Mouse (Mus musculus) cerebellum, postnatal 14 days (tissue): ENCODE measurements at regions not wholly inside any gene's neighbourhood (a gene's known extent, or its start where the extent isn't known, plus 50 kb on each side); places are given as distances from the start of the nearest gene placed in this dataset.

Source experiments
- DNase-seq, 2 experiments: peaks; one replicate each; pipeline ENCODE4 v3.0.0; 2021; ENCODE audit warnings: mixed read lengths in 2 of 2

DNA sequence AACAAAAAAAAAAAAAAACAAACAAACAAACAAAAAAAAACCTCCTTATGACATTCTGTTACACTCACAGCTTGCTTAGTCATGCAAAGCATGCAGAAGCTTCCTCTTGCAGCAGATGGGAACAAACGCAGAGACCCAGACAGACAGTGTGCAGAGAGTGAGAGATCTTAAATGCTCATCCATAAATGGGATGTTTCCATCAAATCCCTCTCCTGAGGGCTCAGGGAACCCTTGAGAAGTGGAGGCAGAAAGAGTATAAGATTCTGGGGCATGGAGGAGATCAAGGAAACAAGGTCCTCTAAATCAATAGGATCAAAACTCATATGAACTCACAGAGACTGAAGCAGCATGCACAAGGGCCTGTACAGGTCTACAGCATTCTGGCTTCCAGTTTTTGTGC, 52.5 kb downstream of the Adm start:
- DNase-seq: no peak

DNA sequence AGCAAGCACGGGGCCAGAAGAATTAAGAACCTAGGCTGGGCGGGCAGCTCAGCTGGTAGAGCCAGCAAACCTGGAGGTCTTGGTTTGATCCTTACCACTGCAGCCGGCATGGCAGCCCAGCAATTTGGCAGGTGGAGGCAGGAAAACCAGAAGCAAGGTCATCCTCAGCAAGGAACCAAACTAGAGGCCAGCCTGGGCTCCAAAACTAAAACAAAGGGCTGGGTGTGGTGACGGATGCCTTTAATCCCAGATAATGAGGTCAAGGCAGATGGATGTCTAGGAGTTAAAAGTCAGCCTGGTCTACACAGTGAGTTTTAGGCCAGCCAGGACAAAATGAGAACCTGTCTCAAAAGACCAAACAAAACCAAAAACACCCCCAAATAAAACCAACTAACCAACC, 55.5 kb downstream of the Adm start:
- DNase-seq: no peak

DNA sequence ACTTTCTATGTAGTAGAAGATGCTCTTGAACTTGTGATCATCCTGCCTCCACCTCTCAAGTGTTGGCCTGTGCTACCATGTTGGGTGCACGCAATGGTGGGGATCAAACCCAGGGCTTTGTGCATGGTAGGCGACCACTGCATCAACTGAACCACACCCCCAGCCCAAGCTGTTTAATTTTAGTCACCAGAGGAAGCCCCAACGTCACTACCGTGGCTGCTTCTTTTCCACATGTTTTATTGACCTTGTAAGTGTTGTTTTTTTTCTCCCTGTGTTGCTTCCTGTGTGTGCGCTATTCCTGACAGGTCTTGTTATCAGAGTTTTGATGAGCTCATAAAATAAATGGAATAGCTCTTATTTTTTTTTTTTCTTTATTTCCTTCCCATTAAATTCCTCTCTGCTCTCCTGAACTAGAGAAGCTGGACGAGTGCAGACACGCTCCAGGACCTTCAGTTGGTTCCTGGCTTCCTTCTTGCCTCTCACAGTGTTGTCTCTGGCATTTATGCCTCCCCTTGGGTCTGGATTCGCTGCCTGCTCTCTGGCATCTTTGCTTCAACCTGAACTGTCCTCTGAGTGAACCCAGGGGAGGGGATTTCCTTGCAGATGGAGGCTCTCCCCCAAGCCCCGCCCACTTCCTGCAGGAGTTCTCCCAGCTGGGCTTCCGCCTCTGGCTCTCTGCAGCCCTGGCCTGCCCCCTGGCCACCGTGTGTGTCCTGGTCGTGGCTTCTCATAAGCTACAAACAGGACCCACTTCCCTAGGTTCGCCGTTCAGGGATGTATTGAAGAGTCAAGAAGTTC, 61.6 kb downstream of the Adm start:
- peak; percentile 16 to 33 for DNase-seq

DNA sequence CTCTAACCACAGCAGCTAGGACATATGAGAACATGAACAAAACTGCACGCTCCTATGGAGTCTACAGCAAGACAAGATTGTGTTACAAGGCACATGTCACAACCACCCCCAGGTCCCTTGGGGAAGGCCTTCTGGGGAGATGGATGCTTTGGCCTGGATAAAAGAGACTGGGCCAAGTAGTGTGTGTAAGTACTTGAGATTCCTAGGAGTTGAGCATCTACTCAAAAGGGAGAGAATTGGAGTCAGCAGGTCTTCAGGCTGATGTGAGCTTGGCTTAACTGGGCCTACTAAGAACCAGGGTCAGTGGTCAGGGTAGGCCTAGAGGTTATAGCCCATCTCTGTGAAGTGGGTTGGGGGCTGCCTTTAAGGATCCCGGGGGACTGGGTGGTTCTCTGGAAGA, 62.8 kb downstream of the Adm start:
- no peak for DNase-seq

DNA sequence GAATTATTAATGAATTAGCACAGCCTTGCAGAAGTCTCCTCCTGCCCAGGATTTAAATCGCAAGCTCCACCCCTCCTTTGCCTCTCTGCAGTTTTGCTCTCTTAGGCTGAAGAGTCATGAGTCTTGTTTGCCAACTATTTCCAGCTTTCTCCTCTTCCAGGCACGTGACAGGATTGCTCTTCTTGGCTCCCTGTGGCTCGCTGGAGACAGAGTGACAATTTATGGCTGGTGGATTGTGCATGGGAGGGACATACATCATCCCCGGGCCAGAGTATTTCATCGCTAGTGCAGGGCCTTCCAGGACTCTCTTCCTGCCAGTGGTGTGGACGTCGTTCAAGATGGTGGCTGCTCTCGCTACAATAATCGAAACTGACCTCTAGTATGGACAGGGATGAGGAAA, 63.4 kb downstream of the Adm start:
- DNase-seq: no peak

DNA sequence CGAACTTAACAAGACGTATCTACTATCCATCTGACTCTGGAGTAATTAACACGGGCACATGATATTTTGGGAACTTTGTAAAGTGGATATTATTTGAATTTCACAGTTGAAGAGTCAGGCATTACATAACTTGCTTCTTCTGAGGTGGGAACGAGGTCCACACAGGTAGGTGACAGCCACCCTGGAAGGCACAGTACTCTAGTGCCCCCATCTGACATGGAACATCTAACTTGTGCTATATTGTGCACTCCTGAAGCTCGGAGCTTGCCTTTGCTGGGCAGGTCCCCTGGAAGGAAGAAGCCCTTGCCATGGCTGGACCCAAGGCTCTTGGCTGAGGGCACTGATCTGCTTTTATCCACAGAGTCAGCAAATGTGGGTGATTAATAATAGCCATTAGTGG, 66.8 kb downstream of the Adm start:
- no peak for DNase-seq

DNA sequence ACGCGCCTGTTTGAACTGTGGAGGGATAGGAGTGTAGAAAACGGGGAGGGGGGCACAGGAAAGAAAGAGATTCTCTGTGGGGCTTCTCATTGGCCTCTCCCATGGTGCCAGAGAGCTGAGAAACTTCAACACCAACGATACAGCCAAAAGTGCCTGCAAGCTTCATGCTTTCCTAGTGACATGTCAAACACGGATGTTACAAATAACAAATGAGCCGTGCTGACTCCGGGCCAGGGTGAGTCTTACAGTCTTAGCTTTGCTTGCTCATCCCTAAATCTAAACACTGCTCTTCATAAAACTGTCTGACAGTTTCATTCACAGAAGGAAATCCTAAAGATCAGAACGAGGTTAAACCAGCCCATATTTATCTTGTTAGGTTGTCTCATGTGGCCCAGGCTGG, 68.3 kb downstream of the Adm start:
- no peak for DNase-seq

DNA sequence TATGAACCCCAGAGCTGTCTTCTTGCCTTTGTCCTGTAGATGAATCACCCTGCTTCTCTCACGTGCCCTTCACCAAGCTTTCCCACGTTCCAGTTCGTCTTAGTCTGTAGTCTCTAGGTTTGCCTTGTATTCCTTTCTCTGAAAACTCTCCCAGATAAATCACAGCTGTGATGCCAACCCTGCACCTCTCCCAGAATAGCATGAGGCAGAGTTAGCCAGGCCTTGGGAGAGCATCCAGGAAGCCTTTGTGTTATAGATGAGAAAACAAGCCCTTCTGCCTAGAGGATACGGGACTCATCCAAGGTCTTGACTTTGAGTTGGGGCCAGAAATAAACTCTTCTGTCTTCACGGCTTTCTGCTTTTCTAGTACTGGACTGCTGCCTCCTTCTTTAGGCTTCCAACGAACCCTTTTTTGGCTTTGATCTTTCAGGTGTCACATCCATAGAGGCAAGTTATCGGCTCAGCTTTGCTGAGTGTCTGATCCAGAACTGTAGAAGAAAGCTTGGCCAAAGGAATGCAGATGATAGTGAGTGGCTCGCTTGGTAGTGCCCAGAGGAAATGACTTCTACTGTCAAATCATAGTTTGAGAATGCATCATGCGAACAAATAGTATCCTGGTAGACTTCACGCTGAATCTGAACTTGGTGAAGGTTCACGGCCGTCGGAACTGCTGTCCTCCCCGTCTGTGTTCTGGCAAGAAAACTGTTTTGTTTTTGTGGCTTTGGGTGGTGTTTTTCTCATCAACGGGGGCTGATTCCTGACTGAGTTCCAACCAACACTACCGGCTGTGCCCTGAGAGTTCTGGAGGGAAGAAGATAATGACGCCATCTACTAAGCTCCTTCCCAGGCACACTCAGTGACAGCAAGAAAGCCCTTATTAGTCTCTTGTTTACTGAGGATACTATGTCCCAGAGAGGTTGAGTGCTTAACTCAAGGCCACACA, 69.5 kb upstream of the Ampd3 start:
- DNase-seq: no peak

DNA sequence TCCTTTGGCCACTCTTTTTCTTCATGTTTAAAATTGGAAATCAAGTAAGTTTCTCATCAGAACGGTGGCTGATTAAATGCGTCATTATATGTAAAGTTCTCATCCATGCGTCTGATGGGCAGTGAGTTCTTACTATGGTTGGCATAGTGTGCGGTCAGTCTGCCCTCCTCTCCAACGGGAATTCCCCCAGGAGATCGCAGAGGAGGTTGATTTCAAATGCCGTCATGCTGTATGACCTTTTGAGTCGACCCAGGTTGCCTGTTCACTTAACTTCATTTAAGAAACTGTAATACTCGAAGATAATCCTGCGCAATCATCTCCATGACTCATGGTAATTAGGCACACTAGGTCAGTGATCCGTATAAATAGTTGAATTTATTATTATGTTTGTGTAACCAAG, 68.4 kb upstream of the Ampd3 start:
- no peak for DNase-seq

DNA sequence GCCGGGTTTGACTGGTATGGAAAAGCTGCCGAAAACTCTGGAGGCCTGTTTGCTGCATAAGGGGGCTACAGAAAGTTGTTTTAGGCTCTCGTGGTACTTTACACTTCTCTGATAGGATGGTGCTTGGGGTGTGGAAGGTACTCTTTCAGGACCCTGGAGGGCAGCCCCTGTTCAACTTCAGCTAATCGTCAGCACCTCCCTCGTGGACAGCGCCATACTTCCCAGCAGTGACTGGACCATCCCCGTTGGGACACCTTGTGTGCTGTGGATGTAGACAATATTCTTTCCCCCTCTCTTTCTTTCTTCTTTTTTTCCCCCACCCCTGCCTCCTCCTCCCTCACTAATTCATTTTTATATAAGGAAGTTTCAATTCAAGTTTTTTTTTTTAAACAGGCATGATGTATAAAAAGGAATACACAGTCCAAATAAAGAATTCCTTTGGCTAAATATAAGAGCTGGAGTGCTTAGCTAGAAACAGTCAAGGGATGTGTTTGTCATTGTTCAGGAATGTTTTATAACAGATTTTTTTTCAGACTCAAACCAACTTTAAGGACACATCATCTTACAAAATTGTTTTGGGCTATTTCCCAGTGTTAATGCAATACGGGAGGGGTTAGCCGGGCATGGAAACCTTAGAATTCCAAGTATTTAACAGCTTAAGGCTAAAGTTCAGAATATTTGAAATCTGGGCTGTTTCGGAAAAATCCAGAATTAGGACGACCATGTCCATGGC, 66.2 kb upstream of the Ampd3 start:
- no peak for DNase-seq

DNA sequence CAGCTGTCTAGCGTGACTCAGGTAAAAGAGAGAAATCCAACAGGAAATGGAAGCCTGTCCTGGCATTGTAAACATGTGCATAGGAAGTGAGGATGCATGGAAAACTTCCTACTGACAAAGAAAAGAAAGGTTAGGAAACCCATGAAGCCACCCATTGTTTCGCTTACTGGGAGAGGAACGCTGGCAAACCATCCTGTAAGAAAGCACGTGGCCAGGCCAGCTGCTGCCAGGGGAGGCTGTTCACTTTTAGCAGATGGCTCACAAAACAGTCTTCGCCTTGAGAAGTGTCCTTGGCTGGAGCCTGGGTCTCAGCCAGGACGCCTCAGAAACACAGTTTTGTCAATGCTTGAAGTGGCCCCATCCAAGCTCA, 65.6 kb upstream of the Ampd3 start:
- no peak for DNase-seq

DNA sequence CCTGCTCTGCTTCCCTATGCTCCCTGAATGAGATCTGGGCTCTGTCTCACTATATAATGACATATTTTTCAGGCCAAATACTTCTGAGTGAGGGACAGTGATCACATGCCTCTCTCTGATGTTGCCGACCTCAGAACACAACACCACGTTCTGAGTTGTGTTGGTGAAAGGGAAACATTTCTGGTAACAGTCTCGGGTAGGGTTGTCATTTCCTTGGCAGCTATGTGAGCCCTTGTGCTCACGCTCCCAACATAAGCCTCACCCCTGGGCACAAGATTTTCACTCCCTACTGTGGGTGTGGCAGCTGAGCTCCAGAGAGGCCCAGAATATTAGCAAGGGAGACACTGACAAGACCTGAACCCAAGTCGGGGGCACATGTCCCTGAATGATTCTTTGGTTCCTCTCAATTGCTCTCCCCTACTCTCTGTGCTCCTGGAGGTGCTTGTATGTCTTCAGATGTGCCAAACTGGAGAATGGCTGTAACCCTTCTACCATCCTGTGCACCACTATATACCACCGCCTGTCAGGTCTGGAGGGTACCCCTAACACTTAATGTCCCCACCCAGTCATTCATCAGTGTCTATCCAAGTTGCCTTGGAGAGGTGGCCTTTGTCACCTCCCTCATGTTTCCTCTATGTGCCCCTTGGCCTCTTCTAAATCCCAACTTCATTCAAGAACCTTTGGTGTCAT, 62.5 kb upstream of the Ampd3 start:
- DNase-seq: no peak

DNA sequence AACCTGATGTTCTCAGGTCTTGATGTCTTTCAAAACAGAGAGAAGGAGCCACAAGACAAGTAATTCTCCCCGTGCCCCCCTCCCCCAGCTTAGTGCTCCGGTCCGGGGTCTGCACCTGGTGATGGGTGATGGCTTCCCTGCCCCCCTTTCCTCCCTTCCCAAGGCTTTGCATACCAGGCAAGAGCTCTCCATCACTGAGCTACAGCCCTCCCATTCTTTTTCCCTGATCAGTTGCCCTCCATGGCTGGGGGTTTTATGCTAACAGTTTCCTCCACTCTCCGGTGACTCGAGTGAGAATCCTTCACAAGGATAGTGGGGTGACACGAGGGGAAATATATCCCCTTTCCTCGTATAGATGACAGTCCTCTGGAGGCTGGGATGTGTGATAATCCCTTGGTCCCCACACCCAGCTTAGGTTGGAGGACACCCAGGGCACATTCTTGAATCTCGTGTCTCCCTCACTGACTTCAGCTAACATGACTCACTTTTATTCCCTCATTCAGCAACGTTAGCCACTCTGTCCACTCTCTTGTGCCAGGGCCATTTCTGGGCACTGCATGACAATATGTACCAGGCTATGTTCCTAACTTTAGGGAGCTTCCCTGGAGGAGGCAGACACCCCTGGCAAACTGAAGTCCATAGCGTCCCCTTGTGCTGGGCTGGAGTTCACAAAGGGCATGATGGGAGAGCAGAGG, 61.9 kb upstream of the Ampd3 start:
- DNase-seq: no peak

DNA sequence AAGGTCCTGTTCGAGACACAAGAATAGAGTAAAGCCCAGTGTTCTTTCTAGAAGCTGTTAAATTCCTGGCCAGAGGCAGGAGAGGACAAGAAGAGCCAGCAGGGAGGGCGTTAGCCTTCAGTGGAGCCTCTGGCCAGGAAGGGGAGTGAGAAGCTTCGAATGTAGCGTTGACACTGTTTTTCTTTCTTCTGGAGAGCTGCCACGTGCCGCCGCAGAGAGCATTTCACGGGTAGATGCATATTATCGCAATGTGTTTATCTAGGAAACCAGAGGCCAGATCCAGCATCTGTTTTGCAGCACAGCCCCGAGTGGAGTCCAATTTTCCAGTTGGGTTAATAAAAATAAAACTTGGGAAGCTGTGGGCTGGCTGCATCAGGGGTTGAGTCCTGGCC, 61.3 kb upstream of the Ampd3 start:
- no peak for DNase-seq

DNA sequence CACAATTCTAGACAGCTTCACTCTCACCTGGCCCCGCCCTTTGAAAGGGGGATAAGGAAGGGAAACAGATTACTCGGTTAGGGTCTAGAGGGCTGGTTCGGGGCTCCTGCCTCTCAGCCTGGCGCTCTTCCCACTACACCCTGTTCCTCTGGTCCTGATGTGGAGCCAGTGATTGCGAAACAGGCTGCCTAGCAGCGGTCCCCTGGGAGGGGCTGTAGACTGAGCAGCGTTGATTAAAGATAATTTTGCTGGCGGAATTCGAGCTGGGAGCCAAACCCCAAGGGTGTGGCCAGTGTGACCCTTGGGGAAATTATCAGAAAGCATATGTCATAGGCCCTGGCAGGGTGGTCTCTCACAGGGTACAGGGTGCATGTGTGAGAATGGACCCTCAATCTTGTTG, 59.9 kb upstream of the Ampd3 start:
- DNase-seq: no peak

DNA sequence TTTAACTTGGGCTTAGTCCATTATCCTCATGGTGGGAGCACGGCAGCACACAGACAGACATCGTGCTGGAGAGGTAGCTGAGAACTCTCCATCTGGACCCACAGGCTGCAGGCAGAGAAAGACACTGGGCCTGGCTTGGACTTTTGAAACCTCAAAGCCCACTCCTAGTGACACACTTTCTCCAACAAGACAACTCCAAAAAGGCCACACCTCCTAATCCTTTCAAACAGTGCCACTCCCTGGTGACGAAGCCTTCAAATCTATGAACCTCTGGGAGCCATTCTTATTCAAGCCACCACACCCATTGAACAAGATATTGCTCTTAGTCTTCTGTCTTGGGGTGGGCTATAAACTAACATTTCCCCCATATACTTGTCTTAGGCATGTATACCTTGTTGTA, 59.2 kb upstream of the Ampd3 start:
- DNase-seq: no peak

DNA sequence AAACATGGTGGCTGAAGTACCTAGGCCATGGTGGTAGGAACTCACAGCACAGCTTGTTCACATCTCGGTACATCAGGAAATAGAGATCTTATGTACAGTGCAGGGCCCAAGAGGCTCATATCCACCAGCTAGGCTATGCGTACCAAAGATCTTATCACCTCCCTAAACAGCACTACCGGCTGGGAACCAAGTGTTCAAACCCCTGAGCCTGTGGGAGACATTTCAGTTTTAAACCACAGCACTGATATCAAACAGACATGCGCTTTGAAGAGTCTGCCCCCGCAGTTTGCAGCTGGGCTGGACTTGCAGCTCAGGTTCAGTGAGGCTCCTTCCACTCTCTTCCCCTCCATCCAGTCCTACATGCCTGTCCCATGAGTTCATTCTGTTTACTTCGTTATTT, 58.4 kb upstream of the Ampd3 start:
- DNase-seq: no peak

DNA sequence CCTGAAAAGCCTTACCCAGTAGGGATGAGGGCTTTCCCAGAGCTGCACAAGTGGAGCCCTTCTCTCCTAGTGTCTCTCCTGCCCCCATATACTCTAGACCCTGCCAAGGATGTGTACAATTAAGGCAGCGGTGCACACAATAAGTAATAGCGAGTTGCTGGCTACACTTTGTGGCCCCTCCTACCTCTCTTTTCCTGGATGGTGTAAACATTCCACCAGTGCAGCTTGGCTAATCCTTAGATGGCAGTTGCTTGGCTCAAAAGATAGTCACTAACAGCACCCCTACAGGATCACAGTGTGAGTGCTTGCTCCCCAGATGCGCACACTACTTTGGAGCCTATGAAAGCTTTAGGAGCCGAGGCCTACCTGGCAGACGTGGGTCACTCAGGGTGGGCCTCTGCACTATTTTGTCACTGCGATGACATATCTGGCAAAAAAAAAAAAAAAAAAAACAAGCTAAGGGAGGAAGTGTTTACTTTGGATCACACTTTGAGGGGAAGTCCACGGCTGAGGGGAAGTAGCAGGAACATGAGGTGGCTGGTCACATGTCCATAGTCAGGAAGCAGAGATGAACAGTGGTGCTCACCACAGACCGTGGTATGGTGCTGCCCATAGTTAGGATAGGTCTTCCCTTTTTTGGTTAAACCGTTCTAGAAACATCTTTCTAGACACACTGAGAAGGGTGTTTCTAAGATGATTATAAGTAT, 57.6 kb upstream of the Ampd3 start:
- no peak for DNase-seq

DNA sequence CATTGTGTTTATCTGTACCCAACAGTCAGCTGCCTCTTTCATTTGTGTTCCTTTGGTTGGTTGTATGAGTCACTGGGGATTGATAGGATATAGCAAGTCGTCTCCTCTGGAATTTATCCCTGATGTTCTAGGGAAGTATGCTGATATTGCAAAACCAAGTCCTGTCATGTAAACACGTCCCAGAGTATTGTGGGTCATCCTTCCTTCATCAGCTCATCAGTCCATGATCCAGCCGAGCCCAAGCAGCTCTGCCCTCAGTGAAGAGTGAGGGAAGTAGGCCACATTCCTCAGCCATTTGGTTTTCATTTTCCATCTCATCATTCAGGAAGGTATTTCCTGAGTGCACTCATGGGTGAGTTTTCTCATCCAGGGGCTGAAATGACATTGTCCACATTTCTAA, 54.3 kb upstream of the Ampd3 start:
- no peak for DNase-seq

DNA sequence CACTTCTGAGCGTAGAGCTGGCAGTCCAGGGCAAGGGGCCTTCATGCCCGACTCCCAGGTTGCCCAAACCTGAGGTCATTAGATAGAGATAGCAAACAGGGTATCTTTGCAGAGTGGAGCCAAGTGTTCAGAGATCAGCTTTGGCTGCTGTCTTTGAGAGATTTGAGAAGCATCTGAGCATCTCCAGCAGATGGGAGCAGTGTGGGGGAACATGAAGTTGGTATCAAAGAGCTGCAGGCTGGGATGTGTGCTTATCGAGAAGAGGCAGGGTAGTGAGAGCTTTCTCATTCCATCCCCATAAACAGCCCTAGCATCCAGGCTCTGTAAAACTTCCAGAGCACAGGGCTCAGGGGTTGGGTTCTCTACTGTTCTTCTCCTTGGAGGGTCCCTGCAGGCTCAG, 52.9 kb upstream of the Ampd3 start:
- no peak for DNase-seq

DNA sequence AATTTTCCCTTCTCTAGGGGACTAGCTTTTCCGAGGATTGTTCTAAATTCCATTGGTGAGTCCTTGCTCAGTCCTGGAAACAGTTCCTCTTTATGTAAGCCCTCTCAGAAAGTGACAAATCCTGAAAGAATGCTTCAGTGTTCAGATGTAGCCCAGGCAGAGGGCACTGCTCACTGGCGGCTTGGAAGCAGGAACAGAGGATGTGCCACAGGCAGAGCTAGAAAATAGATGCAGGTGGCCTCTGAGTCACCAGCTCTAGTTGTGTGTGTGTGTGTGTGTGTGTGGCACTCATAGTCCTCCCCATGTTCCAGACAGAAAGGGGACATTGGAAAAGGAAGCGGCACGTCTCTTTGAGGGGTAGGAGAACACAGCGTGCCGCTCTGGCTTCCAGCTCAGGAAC, 52.5 kb upstream of the Ampd3 start:
- DNase-seq: no peak

DNA sequence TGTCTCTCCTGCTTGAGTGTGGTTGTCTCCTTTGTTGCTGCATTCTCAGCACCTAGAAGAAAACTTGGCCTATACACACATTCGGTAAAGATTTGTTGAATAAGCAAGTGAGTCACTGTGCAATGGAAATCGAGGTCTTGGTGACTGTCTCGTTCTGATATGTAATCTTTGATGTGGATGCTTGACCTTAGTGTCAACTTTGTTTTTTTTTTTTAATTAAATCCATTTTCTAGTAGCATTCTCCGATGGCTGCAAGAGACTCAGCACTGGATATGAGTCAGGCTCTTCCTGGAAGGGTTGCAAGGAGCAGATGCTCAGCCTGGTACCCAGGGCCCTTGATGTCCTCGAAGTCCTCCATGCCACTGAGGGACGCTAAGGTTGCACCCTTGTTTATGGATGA, 50.9 kb upstream of the Ampd3 start:
- no peak for DNase-seq
